Mouse (Mus musculus) intestine, embryonic 15.5 days (tissue): Measurements from ENCODE around the gene Braf. TPM values are rescaled to one million over a fixed set of nuclear protein-coding genes. Genes with fewer than 3 reads are reported as not detected.
"Not testable (repeated sequence)": the region's sequence is repeated elsewhere in the genome, so short reads cannot be mapped to it uniquely, and the experiment has no call there.

Experiments used
- ATAC-seq: fragments of 200-750 bp; cut with Nextera tagmentation; 2 replicates; pipeline ENCODE4 v1.8.0; 2017; ENCODE audit warnings: moderate TSS enrichment, moderate library complexity
- H3K27ac ChIP-seq: fragments of 300-500 bp; sonication (generic); 2 replicates; pipeline ENCODE4 v1.5.1; 2015; ENCODE audit warnings: mild to moderate bottlenecking, inconsistent platforms
- H3K27me3 ChIP-seq: fragments of 300-500 bp; sonication (generic); replicated peaks from 2 replicates; pipeline ENCODE4 v1.6.1; 2015; ENCODE audit warnings: inconsistent platforms
- H3K36me3 ChIP-seq: fragments of 300-500 bp; sonication (generic); 2 replicates; pipeline ENCODE4 v1.6.1; 2015; ENCODE audit warnings: inconsistent platforms
- H3K4me1 ChIP-seq: fragments of 300-500 bp; sonication (generic); replicated peaks from 2 replicates; pipeline ENCODE4 v1.6.1; 2015; ENCODE audit warnings: inconsistent platforms
- H3K4me2 ChIP-seq: fragments of 300-500 bp; sonication (generic); replicated peaks from 2 replicates; pipeline ENCODE4 v1.6.1; 2015; ENCODE audit warnings: mild to moderate bottlenecking, inconsistent platforms
- H3K4me3 ChIP-seq: fragments of 300-500 bp; sonication (generic); replicated peaks from 2 replicates; pipeline ENCODE4 v1.5.1; 2015; ENCODE audit warnings: inconsistent platforms
- H3K9ac ChIP-seq: fragments of 300-500 bp; sonication (generic); 2 replicates; pipeline ENCODE4 v1.6.1; 2015; ENCODE audit warnings: inconsistent platforms
- H3K9me3 ChIP-seq: fragments of 300-500 bp; sonication (generic); 2 replicates; pipeline ENCODE4 v1.6.1; 2016; ENCODE audit warnings: inconsistent platforms
- WGBS: fragments of 180-500 bp; shearing (Covaris S2); methylation state at CpG from one replicate; pipeline ENCODE4 v1.1.7; 2015; 5-methylcytosine and 5-hydroxymethylcytosine counted together
- polyA plus RNA-seq: library from polyadenylated mRNA; unstranded; fragments of >200 nt; fragmentation: Nextera tagmentation; extraction: Ambion mirVana; gene quantifications from 2 replicates; pipeline ENCODE4 v1.2.1, GENCODE M21; 2015

Braf gene
- polyA plus RNA-seq, 1 experiment from 2014 or later = 12.0 TPM

DNA sequence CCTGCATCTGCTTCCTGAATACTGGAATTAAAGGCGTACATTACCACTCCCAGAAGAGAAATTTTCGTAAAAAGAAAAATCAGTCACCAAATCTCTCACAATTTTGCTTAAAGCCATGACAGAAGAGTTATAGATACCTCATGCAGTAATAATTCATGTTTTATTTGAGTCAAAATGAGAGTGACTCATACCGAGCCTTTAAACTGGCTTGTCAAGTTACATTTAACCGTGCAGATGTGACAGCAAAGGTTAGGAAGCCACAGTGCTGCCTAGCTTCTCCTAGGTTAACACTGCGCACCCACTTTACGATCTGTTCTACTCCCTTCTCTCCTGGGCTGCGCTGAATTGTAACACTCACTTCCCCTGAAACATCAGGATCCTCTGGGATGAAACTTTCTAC lies 10.9 kb downstream of the Braf start:
- no peak overlapping the region for H3K27ac ChIP-seq
- no peaks in the 10 kb centered on the region for H3K36me3 ChIP-seq
- 70% methylated on average over 7 of the region's 7 CpGs for WGBS
- no peaks in the 10 kb centered on the region for H3K4me1 ChIP-seq
- no peaks in the 10 kb centered on the region for H3K27me3 ChIP-seq
- no peak overlapping the region for H3K4me2 ChIP-seq
- no peak overlapping the region for H3K4me3 ChIP-seq
- no peaks in the 10 kb centered on the region for H3K9me3 ChIP-seq
- H3K9ac ChIP-seq = no peak overlapping the region
- no peak for ATAC-seq

DNA sequence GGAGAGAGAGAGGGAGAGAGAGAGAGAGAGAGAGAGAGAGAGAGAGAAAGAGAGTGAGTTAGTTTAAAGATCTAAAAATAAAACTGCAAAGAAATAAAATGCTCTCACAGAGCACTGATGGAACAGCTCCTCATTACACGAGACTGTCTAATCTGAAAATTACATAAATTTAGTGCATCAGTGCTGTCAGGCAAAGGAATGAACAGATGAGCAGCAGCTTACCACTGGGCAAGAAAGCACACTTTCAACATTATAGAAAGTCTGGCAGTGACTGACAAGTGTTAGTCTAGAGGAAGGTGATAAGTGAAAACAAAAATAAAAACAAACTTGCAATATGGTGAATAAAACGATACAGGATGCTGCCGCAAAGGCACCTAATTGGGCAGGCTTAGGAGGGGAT lies 11.9 kb downstream of the Braf start:
- H3K36me3 ChIP-seq = no peaks in the 10 kb centered on the region
- 80% methylated on average over 3 of the region's 3 CpGs for WGBS
- H3K9me3 ChIP-seq = no peaks in the 10 kb centered on the region
- no peaks in the 10 kb centered on the region for H3K27me3 ChIP-seq
- no peak overlapping the region for H3K27ac ChIP-seq
- no peak overlapping the region for H3K4me2 ChIP-seq
- no peak for ATAC-seq
- no peak overlapping the region for H3K9ac ChIP-seq
- no peaks in the 10 kb centered on the region for H3K4me1 ChIP-seq
- no peak overlapping the region for H3K4me3 ChIP-seq

GRCm38 (mm10) chr6:39705625-39706024 lies 19.6 kb downstream of the Braf start:
- no peaks in the 10 kb centered on the region for H3K36me3 ChIP-seq
- no peak overlapping the region for H3K4me3 ChIP-seq

DNA sequence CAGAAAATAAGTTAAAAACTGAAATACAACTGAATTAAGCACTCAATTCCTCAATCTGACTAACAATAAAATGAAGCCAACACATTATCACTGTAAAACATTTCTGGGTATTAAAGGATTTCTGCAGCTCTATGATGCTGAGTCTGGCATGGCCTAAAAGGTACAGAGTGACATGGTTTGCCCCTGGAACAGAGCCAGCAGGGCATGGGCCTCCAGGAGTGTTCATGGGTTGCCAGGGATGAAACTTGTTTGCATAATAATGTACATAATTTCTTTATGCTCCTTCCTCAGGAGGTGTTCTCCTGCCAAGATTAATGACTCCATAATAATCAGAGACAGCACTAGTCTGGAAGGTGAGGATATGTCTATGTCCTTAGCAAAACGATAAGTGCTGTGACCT lies 32.1 kb downstream of the Braf start:
- Histone ChIP-seq H3K4me1 (no peaks in the 10 kb centered on the region), H3K4me2 (no peak overlapping the region), H3K27ac (no peak overlapping the region), H3K27me3 (no peaks in the 10 kb centered on the region), H3K9me3 (no peaks in the 10 kb centered on the region), H3K4me3 (no peak overlapping the region), H3K36me3 (no peaks in the 10 kb centered on the region), H3K9ac (no peak overlapping the region)
- ATAC-seq = no peak
- WGBS = 84% methylated on average over 1 of the region's 1 CpGs

More at GRCm38 (mm10) chr6:39705625-39706024, 19.6 kb downstream of the Braf start:
- ATAC-seq = no peak
- WGBS = 94% methylated on average over 4 of the region's 4 CpGs
- H3K4me2 ChIP-seq = no peak overlapping the region
- H3K27ac ChIP-seq = no peak overlapping the region
- no peaks in the 10 kb centered on the region for H3K27me3 ChIP-seq
- no peak overlapping the region for H3K9ac ChIP-seq
- no peaks in the 10 kb centered on the region for H3K4me1 ChIP-seq
- no peaks in the 10 kb centered on the region for H3K9me3 ChIP-seq

DNA sequence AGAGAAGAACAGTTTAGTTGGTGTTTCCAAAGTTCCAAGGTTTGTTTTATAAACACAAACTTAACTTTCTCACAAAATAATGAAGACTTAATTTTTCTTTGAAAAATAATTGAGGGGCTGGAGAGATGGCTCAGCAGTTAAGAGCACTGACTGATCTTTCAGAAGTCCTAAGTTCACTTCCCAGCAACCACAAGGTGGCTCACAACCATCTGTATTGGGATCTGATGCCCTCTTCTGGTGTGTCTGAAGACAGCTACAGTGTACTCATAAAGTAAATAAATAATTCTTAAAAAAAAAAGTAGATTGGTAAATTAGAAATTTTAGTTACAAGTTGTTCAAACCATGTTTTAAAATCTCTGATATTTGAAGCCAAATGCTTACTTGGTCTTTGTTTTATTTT lies 38.4 kb downstream of the Braf start:
- H3K9ac ChIP-seq, ATAC-seq, H3K4me1 ChIP-seq, H3K27me3 ChIP-seq, H3K36me3 ChIP-seq, H3K4me2 ChIP-seq, H3K4me3 ChIP-seq, H3K27ac ChIP-seq, H3K9me3 ChIP-seq: not testable (repeated sequence)

DNA sequence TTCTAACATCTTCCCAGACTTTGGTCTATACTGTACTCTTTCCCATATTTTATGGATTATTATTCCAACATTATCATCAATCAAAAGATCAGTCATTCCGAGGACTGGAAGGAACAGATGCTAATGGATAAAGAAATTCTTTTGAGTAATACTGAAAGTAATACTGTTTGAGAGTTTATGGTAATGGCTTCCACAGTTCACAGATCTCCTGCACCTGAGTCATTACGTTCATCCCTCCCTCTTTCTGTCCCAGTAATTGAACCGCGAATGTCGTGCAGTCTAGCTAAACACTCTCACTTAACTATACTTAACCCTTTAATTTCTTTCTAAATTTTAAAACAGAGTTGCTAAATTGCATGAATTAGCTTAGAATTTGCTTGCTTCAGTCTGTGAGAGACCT lies 43.5 kb downstream of the Braf start:
- no peak for ATAC-seq
- H3K4me2 ChIP-seq = no peak overlapping the region
- no peaks in the 10 kb centered on the region for H3K4me1 ChIP-seq
- H3K9me3 ChIP-seq = no peaks in the 10 kb centered on the region
- WGBS = 46% methylated on average over 5 of the region's 5 CpGs
- H3K27me3 ChIP-seq = no peaks in the 10 kb centered on the region
- 0 out of 2 replicates have a peak, but pooled peaks cover 4% of the 10 kb centered on the region for H3K36me3 ChIP-seq
- H3K9ac ChIP-seq = no peak overlapping the region
- no peak overlapping the region for H3K4me3 ChIP-seq
- no peak overlapping the region for H3K27ac ChIP-seq

- Histone ChIP-seq H3K27me3 (no peaks in the 10 kb centered on the region), H3K27ac (no peak overlapping the region), H3K4me3 (no peak overlapping the region), H3K9ac (no peak overlapping the region), H3K4me2 (no peak overlapping the region), H3K36me3 (0 out of 2 replicates have a peak, but pooled peaks cover 9% of the 10 kb centered on the region), H3K4me1 (no peaks in the 10 kb centered on the region), H3K9me3 (no peaks in the 10 kb centered on the region)
- WGBS = 45% methylated on average over 4 of the region's 4 CpGs
- ATAC-seq = no peak
These were observed 44.7 kb downstream of the Braf start for GRCm38 (mm10) chr6:39680524-39680923.

- no peaks in the 10 kb centered on the region for H3K4me1 ChIP-seq
- H3K4me3 ChIP-seq = no peak overlapping the region
- no peak for ATAC-seq
- H3K9ac ChIP-seq = no peak overlapping the region
- H3K9me3 ChIP-seq = no peaks in the 10 kb centered on the region
- 0 out of 2 replicates have a peak, but pooled peaks cover 9% of the 10 kb centered on the region for H3K36me3 ChIP-seq
- H3K27me3 ChIP-seq = no peaks in the 10 kb centered on the region
- H3K4me2 ChIP-seq = no peak overlapping the region
- no peak overlapping the region for H3K27ac ChIP-seq
- WGBS = 93% methylated on average over 1 of the region's 1 CpGs
These were observed 47.0 kb downstream of the Braf start for GRCm38 (mm10) chr6:39678241-39678640.

- WGBS = 86% methylated on average over 7 of the region's 7 CpGs
- no peak overlapping the region for H3K4me3 ChIP-seq
- H3K4me1 ChIP-seq = no peaks in the 10 kb centered on the region
- no peak overlapping the region for H3K4me2 ChIP-seq
- H3K27me3 ChIP-seq = no peaks in the 10 kb centered on the region
- no peaks in the 10 kb centered on the region for H3K9me3 ChIP-seq
- H3K27ac ChIP-seq = no peak overlapping the region
- 0 out of 2 replicates have a peak, but pooled peaks cover 9% of the 10 kb centered on the region for H3K36me3 ChIP-seq
- no peak overlapping the region for H3K9ac ChIP-seq
- no peak for ATAC-seq
These were observed 50.2 kb downstream of the Braf start for GRCm38 (mm10) chr6:39675081-39675480.

DNA sequence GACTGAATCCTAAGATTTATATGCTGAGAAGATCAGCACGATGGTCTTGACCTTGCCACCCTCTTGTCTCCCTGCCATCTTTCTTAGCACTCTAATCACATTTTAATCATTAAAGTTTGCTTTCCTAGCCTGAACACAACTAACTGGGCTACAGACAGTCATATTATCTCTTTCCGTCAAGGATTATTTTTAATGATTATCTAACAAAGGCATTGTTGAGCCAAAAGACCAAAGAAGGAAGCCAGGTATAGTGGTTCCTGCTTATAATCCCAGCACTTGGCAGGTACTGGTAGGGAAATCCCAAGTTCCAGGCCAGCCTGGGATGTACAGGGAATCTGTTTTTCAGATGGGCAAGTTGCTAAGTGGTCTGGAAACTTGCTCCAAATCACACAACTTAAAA lies 114.0 kb downstream of the Braf start:
- H3K4me1 ChIP-seq = 0 out of 2 replicates have a peak, but pooled peaks cover 3% of the 10 kb centered on the region
- no peaks in the 10 kb centered on the region for H3K27me3 ChIP-seq
- no peak overlapping the region for H3K27ac ChIP-seq
- no peak overlapping the region for H3K9ac ChIP-seq
- H3K4me3 ChIP-seq = no peak overlapping the region
- H3K4me2 ChIP-seq = no peak overlapping the region
- H3K36me3 ChIP-seq = 0 out of 2 replicates have a peak, but pooled peaks cover 3% of the 10 kb centered on the region
- 86% methylated on average over 2 of the region's 2 CpGs for WGBS
- H3K9me3 ChIP-seq = no peaks in the 10 kb centered on the region
- no peak for ATAC-seq

DNA sequence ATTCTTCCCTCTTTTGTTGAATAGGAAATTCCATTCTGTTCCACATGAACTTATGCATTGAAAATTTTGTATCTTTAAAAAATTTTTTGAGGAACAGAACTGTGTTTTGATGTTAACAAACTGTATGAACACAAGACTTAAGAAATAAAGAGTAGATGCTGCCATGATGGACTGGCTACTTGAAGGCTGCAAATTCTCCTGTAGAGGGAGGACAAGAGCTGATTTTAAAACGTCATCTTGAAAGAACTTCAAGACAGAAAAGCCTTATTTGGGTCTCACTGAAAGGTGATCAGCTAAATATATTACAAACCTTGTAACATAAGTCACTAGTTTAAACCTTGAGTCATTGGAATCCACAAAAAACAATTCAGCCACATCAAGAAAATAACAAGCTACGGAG lies 115.1 kb downstream of the Braf start:
- H3K9ac ChIP-seq = no peak overlapping the region
- no peak overlapping the region for H3K4me3 ChIP-seq
- WGBS = 78% methylated on average over 2 of the region's 2 CpGs
- H3K9me3 ChIP-seq = no peaks in the 10 kb centered on the region
- H3K4me2 ChIP-seq = no peak overlapping the region
- no peaks in the 10 kb centered on the region for H3K27me3 ChIP-seq
- no peak overlapping the region for H3K27ac ChIP-seq
- no peak for ATAC-seq
- H3K4me1 ChIP-seq = 0 out of 2 replicates have a peak, but pooled peaks cover 3% of the 10 kb centered on the region
- 0 out of 2 replicates have a peak, but pooled peaks cover 1% of the 10 kb centered on the region for H3K36me3 ChIP-seq

DNA sequence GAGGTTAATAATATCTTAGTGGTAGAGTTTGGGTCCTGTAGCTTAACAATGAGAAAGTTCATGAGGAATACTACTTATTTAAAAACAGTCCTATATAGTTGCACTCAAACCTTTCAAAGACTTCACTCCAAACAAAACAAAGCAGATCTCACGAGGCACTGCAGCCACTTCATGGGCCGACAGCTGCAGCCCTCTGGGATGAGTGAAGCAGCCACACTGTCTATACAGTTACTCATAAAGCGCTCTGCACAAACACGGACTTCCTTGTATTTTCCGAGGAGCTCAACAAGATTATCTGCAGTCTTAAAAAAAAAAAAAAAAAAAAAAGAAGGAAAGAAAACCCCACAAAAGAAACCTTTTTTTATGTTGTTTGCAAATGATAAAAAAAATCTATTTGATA lies 117.9 kb downstream of the Braf start:
- no peak overlapping the region for H3K9ac ChIP-seq
- H3K27ac ChIP-seq = no peak overlapping the region
- WGBS = 46% methylated on average over 5 of the region's 5 CpGs
- H3K4me1 ChIP-seq = 0 out of 2 replicates have a peak, but pooled peaks cover 3% of the 10 kb centered on the region
- no peak overlapping the region for H3K4me2 ChIP-seq
- peak; percentile 71; the same call in 1 of the 2 replicates for ATAC-seq
- no peak overlapping the region for H3K4me3 ChIP-seq
- H3K27me3 ChIP-seq = no peaks in the 10 kb centered on the region
- no peaks in the 10 kb centered on the region for H3K9me3 ChIP-seq
- H3K36me3 ChIP-seq = no peaks in the 10 kb centered on the region

GRCm38 (mm10) chr6:39606862-39607261 lies 118.4 kb downstream of the Braf start:
- WGBS = 54% methylated on average over 3 of the region's 3 CpGs
- no peak overlapping the region for H3K4me2 ChIP-seq
- no peak; the same call in 1 of the 2 replicates for ATAC-seq

More at GRCm38 (mm10) chr6:39606862-39607261, 118.4 kb downstream of the Braf start:
- Histone ChIP-seq H3K27me3 (no peaks in the 10 kb centered on the region), H3K9me3 (no peaks in the 10 kb centered on the region), H3K9ac (no peak overlapping the region), H3K4me3 (no peak overlapping the region), H3K27ac (no peak overlapping the region), H3K4me1 (0 out of 2 replicates have a peak, but pooled peaks cover 3% of the 10 kb centered on the region), H3K36me3 (no peaks in the 10 kb centered on the region)
